Mouse (Mus musculus): ENCODE data around the gene Trim3. TPM values are rescaled to one million over a fixed set of nuclear protein-coding genes. Genes with fewer than 3 reads are reported as not detected.
A peak's percentile ranks its signal among the peaks of the same experiment; 100 is the strongest.

The Trim3 gene
- 10 to 100 TPM; 26.2 to 34.9 TPM for total RNA-seq (2021)
- long read RNA-seq, experiment 1, transcript Trim3-201 (12 exons, 3,016 nt): minor isoform, 6 of 32 reads
- long read RNA-seq, experiment 1, transcript Trim3-202 (12 exons, 2,841 nt): major isoform, 7 of 32 reads
- long read RNA-seq, experiment 1, partial matches to known transcripts: 8 of 32 reads
- long read RNA-seq, experiment 1, other reads (novel, unspliced or antisense): 11 of 32 reads
- long read RNA-seq, experiment 2, transcript Trim3-201 (12 exons, 3,016 nt): major isoform, 11 of 43 reads
- long read RNA-seq, experiment 2, transcript Trim3-202 (12 exons, 2,841 nt): minor isoform, 7 of 43 reads
- long read RNA-seq, experiment 2, partial matches to known transcripts: 10 of 43 reads
- long read RNA-seq, experiment 2, other reads (novel, unspliced or antisense): 15 of 43 reads

DNA sequence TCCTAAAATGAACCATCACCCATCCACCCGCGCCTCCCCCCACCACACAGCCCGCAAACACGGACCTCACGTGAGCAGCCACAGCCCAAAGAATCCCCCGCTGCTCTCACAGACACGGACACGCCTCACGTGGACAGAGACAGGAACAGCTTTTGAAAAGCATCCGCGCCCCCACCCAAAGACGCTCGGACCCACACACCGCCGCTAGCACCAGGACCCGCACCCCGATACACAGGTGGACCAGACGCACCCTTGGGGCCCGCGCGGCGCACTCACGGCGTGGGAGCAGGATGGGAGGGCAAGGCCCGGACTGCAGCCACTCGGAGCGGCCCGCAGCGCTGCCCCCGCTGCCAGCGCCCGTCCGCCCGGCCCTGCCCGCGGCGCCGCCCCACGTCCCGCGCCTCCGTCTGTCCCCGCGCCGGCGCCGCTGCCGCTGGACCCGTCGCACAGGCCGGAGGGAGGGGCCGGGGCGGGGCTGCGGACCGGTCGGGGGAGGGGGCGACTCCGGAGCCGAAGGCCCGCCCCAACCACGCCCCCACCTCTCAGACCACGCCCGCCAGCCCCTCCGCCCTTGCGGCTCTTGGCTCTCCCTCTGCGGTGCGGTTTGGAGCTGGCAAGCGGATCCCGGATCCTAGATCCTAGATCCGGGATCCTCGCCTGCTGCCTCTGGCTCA is at the start of gene Trim3:
Gene Trim3 (minus strand): TSS at position 445 of the 674 bp plus-strand sequence.
- DNase-seq (ENCODE audit: low spot score in 2 of 2): peak; percentile 90 to 92

DNA sequence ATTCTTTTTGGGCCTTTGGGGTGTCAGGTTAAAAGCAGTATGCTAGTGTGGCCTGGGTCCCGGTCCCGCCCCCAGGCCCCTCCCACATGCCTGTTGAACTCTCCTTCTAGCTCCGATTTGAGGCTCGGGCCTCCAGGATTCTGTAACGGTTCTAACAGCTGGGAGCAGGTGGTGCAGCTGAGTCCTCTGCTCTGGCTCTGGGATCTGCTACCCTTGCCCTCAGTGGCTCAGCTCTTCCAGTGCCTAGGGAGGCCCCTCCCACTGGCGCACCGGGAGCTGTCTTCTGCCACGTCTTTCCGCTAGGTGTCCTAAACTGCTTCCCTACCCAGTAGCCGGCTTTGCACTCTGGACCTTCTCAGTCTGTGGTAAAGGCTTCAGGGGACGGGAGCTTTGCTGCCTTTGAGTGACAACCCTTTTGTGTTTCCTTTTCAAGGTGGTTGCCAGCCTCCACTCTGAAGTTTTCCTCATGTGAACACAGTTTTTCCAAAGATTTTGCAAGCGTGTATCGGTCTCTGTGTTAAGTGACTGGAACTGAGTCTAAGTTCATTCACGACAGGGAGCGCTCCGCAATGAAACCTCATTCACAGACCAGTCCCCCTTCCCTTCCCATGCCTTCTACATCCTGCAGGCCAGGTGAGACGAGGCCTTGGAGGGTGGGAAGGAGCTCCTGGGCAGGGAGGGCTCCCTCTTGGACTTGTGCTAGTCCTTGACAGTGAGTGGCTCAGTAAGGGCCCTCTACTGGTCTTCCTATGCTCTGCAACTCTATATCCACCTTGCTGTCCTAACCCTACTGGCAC is 17.5 kb upstream of the Trim3 start, which contains the start of gene Dnhd1:
Gene Dnhd1 (plus strand): TSS at position 189 of the 797 bp plus-strand sequence.
- DNase-seq (ENCODE audit: low spot score in 2 of 2): peak; percentile 42 to 72

DNA sequence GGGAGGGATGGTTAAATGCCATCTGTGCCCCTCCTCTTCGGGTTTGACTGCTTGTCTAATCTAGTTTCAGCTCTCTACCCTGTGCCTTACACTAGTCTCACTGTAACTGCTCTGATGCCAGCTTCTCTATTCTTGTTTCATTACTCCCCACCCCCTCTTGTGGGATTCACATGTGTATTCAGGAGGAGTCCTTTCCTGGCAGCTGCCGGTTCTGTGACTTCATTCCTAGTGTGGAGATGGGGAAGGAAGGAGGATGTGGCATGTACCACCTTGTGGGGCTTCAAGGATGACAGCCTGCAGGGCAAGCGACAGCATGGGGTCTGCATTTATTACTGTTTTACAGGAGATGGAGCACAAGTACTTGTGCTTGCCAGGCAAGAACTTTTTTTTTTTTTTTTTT is 8.6 kb upstream of the Trim3 start:
- DNase-seq (ENCODE audit: low spot score in 2 of 2): peak in 1 of 2 experiments; percentile 5

DNA sequence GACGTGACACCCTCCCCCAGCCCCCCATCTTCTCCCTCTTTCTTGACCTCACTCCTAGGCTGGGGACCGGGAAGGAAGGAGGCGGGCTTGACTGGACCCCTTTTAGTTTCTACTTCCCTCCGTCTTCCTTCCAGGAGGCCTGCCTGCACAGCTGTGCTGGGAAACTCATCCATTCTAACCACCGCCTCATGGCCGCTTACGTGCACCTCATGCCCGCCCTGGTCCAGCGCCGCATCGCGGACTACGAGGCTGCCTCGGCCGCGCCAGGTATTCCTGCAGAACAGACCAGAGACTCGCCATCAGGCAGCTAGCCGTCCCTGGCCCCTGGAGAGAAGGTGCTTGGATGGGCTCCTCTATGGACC is 7.5 kb upstream of the Trim3 start:
- peak in 1 of 2 experiments; percentile 27 for DNase-seq (ENCODE audit: low spot score in 2 of 2)

DNA sequence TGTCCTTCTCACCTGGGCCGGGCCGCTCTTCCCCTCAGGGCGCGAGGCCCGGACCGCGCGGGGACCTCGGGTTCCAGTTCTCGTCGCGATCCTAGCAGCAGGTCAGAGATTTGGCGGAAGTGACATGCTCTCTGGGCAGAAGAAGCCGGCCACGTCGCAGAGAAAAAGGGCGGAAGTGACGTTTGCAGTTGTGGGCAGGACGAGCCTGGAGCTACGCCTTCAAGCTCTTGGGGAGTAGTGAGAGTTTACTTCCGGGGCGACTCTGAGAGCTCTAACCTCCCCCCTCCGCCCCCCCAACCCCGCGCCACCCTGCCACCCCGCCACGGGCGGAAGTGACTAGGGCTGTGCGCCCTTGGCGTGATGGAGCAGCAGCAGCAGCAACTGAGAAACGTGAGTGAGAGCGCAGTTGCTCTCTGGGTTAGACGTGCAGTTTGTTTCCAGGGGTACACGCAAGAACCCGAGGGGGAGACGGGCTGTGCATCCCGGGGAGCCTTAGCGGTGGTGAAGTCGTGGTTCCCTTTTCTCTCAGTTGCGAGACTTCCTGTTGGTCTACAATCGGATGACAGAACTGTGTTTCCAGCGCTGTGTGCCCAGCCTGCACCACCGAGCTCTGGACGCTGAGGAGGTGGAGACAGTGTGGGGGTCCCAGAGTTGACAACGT is 7.0 kb upstream of the Trim3 start, which contains the start of the genes Arfip2 and Gm45799:
Gene Arfip2 (minus strand): TSS at position 184 of the 661 bp plus-strand sequence.
Gene Gm45799 (plus strand): TSS at position 320 of the 661 bp plus-strand sequence.
- peak; percentile 89 to 95 for DNase-seq (ENCODE audit: low spot score in 2 of 2)

DNA sequence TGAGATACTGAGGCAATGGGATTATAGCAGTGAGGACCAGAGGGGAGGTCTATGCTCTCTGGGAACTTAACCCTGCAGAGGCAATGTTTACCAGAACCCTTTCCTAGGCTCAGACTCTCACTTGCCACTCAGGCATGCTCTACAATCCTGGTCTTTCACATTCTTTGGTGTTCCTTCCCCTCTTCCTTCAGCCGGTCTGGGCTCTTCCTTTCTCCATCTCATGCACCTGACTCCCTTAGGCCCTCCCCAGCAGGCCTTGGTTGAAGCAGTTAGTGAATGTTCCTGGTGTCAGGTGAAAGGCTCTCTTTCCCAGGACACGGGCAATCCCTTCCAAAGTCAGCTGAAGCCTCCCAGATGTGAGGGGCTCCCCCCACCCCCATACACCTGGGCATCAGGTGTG is 6.4 kb upstream of the Trim3 start, which contains the start of gene Timm10b:
Gene Timm10b (plus strand): TSS at position 301 of the 400 bp plus-strand sequence.
- no peak for DNase-seq (ENCODE audit: low spot score in 2 of 2)

DNA sequence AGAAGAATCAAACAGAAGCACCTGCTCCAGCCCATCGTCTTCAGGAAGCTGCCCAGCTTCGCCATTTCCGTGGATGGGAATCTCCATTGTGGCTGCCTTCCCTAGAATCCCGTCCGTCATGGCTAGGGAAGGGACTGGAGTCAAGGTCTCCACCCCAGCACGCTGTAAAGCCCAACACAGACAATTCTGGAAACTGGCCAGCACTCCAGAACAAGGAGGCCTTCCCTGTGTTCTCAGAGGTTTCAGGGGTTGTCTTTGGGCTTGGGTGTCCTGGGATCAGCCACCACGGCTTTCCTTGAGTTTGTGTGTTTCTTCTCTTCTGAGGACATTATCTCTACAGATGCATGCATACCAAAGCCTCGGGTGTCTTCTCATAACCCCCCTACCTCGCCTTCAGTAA is 5.9 kb upstream of the Trim3 start:
- DNase-seq (ENCODE audit: low spot score in 2 of 2): peak in 1 of 2 experiments; percentile 56

DNA sequence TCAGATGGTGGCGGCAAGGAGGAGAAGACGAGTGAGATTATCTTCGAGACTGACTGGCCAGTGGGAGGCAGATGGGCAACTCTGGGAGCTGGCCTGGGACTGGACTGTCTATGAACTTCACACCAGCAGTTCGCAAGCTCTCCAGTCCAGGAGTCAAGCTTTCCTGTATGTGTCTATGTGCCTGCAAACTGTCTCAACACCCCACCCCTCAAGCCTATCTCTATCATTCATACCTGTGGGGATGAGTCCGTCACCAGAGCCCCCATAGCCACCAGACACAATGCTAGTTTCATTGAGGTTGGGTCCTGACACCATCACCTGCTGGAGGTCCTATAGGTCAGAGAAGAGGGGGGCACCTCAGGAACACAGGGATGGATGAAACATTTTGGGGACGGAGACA is 5.4 kb upstream of the Trim3 start:
- DNase-seq (ENCODE audit: low spot score in 2 of 2): no peak

DNA sequence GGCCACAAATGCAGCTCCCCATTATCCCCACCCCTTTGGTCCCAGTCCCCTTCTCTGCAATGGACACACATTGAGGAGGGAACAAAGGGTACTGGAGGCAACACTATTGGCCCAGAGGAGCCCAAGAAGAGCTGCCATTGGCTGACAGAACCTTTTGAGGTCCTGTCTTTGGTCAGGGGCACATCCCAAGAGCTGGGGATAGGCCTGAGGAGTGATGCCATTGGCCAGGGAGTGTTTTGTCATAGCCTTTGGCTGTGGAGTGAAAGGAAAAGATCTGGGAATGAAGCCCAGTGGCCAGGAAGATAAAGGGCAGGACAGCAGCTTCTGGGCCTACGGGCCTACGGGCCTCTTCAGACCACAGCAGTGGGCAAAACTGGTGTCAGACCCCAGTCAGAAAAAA is 2.4 kb upstream of the Trim3 start:
- DNase-seq (ENCODE audit: low spot score in 2 of 2): no peak

DNA sequence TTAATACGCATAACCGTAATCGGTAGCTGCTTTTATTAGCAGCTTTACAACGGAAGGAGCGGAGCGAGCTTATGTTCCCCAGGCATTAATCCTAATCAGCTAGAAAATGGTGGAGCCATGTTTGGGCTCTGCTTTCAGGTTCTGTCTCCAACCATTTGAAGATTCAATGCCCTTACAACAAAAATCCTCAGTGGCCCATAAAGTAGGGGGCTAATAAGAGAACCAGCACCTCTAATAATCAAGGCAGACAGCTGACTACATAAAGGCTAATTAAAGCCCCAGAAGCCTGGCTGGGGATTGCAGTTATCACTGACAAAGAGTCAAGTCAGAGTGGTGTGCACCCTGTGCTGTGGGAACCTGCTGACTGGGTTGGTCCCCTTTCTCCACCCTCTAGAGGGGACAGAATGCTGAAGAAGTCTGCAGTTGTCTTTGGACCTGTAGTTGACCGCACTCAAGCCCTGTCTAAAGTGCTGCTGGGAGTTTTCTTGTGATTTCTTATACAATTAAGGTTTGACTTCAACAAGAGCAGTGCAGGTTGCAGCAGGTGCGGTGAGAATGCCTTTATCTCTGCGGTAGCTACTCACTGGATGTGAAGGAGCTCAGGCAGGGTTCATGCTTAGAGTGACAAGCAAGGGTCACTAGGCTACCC is 1.0 kb upstream of the Trim3 start:
- DNase-seq (ENCODE audit: low spot score in 2 of 2): no peak

DNA sequence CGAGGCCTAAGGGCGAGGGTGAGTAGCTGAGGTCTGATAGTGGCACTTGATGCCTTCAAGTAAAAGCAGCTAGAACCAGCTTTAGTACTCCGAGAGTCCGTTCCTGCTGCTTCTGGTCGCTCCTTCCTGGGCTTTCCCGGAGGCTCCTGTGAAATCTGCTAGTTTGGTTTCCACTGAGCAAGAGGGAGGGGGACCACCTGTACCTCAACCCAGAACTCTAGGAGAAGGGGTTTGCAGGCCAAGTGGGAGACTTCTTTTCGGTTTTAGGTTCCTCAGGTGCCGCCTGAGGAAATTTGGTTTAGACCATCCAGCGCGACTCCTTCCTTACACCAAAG is 397 bp upstream of the Trim3 start:
- DNase-seq (ENCODE audit: low spot score in 2 of 2): no peak

DNA sequence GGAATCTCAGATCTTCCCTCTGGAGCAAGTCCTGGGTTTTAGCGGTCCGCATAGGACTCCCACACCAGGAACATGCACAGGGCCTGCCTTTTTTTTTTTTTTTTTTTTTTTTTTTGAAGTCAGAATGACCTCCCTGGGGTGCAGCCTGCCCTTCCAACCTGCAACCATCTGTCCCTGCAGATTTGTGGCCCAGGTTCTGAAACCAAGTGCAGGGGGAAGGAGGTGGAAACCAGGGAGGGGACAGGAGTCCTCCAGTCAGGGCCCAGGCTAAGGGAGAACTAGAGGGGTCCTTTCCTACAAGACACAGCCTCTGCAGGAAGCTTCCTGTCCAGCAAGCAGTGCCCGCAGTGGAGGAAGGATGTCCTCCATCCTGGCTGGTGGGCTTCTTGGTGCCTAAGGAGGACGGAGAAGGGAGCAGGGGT is 809 bp downstream of the Trim3 start:
- DNase-seq (ENCODE audit: low spot score in 2 of 2): no peak

DNA sequence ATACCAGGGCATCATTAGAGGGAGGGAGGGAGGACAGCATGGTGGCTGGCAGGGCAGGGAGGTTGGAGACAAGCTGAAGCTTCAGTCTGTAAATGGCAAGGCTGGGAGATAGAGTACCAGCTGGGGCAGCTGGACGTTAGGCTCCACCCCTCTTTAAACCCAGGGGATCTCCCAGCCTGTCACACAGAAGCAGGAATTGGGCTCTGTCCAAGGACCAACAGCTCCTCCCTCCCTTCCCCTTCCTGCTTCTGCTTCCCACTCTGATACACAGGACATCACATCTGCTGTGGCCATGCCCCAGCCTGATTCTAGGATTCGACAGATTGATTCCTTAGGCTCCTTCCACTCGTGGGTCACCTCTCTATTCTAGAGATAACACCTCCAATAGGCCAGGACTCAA is 4.7 kb downstream of the Trim3 start:
- peak in 1 of 2 experiments; percentile 64 for DNase-seq (ENCODE audit: low spot score in 2 of 2)

DNA sequence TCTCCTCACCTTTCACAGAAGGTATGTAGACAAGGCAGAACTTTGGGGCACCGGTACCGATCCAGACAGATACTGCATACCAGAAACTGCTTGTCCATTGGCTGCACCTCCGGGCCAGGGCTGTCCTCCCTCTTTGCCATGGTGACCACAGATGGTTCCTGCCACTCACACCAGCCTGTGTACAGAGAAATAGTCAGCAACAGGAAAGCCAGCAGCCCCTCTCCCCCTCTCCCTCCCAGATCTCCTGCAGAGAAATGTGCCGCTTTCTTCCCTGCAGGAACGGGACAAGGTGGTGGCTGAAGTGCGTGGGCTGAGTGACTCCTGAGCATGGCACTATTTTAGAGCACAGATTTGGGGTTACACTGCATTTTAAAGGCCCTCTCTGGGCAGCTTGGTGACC is 8.0 kb downstream of the Trim3 start:
- no peak for DNase-seq (ENCODE audit: low spot score in 2 of 2)

DNA sequence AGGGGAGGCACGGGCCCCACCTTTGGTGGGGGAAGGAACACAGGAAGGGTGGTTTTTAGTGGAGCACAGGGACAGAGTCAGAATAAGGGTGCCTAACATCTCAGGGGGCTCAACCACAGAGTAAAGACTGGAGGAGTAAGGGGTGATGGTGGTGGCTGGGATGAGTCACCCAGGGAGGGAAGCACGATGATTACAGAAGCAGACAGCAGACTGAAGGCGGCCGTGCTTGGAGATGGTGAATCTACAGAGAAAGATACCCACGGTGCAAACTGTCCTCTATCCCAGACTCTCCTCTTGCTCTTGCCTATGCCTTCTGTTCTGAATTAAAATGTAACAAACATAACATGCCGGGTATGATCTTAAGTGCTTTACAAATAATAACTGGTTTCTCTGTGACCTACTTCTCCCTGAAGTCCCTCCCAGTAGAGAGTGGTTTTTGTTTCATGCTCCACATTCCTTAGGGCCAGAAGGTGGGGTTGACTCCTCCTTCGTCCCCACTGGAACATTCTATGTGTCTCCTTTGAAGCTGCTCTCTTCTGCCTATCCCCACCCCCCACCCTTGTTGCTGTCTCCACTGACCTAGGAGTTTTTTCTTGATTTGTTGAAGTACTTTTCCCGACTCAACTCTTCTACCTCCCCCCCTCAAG is 11.6 kb downstream of the Trim3 start:
- no peak for DNase-seq (ENCODE audit: low spot score in 2 of 2)

DNA sequence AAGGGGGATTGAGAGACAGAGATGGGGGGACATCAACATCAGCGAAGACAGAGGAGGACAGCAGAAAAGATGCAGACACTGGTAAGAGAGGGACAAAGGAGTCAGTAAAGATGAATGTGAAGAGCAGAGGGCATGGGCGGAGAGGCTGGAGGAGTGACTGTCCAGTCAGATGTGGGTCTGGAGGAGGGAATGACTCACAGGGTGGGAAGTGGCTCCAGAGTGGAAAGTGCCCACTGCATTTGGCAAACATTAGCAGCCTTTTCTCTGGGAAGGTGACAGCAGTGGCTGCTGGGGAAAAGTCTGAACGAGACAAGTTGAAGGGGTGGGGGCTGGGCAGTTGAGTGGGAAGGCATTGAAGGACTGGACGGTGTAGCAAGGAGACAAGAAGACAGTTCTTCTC is 12.3 kb downstream of the Trim3 start:
- no peak for DNase-seq (ENCODE audit: low spot score in 2 of 2)

DNA sequence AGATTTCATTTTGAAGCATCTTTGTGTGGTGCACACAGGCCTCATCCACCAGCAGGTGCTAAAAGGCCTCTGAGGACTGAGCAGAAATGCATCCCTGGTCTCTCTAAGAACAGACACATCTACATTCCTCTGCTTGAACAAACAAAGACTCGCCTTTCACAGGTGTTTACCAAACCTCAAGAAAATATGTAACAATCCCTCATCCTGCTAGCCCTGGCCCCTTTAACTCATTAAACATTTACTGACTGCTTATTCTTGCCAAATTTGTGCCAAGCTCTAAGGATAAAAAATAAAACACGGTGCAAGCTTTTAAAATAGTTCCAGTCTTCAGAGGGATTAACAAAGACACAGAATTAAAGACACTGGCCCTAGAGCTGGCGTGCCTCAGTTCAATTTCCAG is 13.7 kb downstream of the Trim3 start:
- DNase-seq (ENCODE audit: low spot score in 2 of 2): no peak

DNA sequence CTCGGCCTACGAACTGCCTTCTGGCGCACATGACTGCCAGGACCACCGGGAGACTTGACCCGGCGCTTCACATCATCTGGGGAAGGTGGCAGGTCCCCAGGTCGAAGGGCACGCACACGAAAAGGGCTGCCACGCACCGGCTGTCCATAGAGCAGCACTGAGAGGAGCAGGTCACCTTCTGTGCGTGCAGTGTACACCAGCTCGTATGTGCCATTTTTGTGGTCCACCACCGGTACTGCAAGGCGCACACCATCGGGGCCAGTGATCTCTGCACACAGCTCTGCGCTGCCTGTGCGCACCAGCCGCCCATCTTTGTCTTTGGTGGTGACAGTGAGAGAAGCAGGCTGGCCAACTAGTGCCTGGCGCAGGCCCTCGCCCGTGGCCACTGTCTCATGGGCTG is 15.6 kb downstream of the Trim3 start:
- no peak for DNase-seq (ENCODE audit: low spot score in 2 of 2)

DNA sequence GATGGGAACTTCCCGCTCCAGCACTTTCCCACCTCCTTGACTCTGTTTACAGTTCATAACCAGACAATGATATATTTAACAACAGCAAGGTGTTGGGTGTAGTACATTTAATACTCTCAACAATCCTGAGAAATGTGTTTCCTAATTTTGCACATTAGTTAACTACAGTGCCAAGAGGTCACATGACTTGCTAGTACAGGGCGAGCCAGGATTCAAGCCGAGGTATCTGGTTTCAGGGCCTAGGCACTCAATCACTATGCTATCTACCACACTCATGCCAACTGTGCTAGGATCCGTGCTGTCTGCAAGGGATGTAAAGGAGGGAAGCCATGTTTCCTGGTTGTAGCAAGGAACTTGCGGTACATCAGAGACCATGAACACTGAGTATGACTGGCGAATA is 16.8 kb downstream of the Trim3 start:
- DNase-seq (ENCODE audit: low spot score in 2 of 2): no peak

DNA sequence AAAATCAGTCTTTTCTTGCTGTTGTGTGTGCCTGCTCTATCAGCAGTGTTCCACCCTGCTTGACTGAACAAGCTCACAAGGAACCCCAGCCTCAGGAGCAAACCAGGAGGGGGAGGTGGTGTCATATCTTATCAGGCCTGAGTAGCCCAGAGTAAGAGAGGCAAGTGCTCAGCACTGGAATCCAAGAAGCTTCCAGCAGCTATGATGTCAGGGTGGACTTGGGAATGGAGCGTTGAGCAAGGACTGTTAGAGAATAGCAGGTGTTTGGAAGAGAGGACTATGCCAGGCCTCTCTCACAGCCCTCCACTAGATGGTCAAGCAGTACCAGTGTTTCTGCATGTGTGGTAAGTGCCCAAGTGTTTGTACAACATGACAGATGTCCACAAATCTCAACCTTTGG is 17.7 kb downstream of the Trim3 start:
- DNase-seq (ENCODE audit: low spot score in 2 of 2): no peak
